ENCODE assay signal across 17 mouse cellular contexts in the genomic region with DNA sequence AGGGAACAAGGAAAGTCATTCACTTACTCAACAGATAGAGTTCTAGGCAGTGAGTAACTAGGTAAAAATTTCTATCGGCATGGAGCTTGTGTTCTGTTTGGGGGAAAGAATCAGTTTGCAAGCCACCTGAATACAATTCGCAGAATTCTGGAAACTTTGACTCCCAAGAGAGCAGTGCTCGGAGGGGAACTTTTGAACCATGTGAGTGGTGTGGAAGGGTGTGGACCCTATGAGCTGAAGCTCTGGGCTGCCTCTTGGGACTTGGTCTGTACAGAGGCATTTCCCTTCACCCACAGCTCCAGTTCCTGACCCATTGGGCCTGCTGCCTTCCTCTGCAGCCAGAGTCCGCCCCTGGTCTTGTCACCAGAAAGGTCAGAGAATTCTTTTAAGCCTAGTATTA.
DNase-seq lines count a peak whose midpoint lies in the region.
"Had no signal": no experiment of that assay in that cellular context is flagged by ENCODE, and none has a peak within 500 bp of the region (broad histone marks: within the 10 kb centered on the region; RNA-seq: fewer than 3 reads in every experiment).

No protein-coding gene starts in this region.

- H3K27ac ChIP-seq in heart, embryonic 10.5 days: no peak overlapping the region
- H3K27ac ChIP-seq: embryonic facial prominence, embryonic 15.5 days; forebrain, embryonic 13.5 days; heart, embryonic 13.5 days; hindbrain, embryonic 12.5 days; stomach, embryonic 15.5 days had no signal

- DNase-seq in heart, adult 8-10 months (ENCODE audit: low spot score): peak; percentile 45
- DNase-seq in heart, embryonic 10.5 days (ENCODE audit: low spot score): no peak
- peak; percentile 19 for DNase-seq in lung, postnatal 36 days
- DNase-seq in lung, postnatal 4 days: no peak
- DNase-seq in adipocyte (ENCODE audit: low spot score): peak; percentile 47
- peak; percentile 81 to 82 for DNase-seq in spleen, postnatal 36 days (ENCODE audit: low spot score in 2 of 2)
- no peak for DNase-seq in cerebellum, adult 11-12 months
- DNase-seq: cerebellum, adult 9-10 months; lung, adult 2 months; right cerebral cortex, postnatal 14 days; thymus, postnatal 25 days had no signal

- 87% methylated on average over 4 of the region's 4 CpGs for WGBS in heart, embryonic 10.5 days

- peaks cover 32% of the 10 kb centered on the region for H3K4me1 ChIP-seq in heart, embryonic 10.5 days
- H3K4me1 ChIP-seq: stomach, embryonic 15.5 days had no signal

- H3K36me3 ChIP-seq in heart, embryonic 10.5 days: no peaks in the 10 kb centered on the region
- H3K36me3 ChIP-seq: embryonic facial prominence, embryonic 15.5 days; heart, embryonic 13.5 days; hindbrain, embryonic 12.5 days; stomach, embryonic 15.5 days had no signal

- H3K4me3 ChIP-seq in heart, embryonic 10.5 days: no peak overlapping the region
- H3K4me3 ChIP-seq: embryonic facial prominence, embryonic 15.5 days; forebrain, embryonic 13.5 days; heart, embryonic 13.5 days; hindbrain, embryonic 12.5 days; stomach, embryonic 15.5 days had no signal

- no peaks in the 10 kb centered on the region for H3K27me3 ChIP-seq in heart, embryonic 10.5 days (ENCODE audit: insufficient read depth, poor library complexity, severe bottlenecking)
- H3K27me3 ChIP-seq: embryonic facial prominence, embryonic 15.5 days; forebrain, embryonic 13.5 days; heart, embryonic 13.5 days; hindbrain, embryonic 12.5 days; Patski; stomach, embryonic 15.5 days had no signal

- no peaks in the 10 kb centered on the region for H3K9me3 ChIP-seq in heart, embryonic 10.5 days
- H3K9me3 ChIP-seq: embryonic facial prominence, embryonic 15.5 days; forebrain, embryonic 13.5 days; heart, embryonic 13.5 days; hindbrain, embryonic 12.5 days; stomach, embryonic 15.5 days had no signal

Comparison
In these comparisons a context has a peak if more than half of its experiments do, and no peak if none do; other contexts are left out.
1. DNase-seq: peak in heart, adult 8-10 months (single experiment), lung, postnatal 36 days (single experiment), adipocyte (single experiment) and spleen, postnatal 36 days (2 of 2); none in heart, embryonic 10.5 days (single experiment), lung, postnatal 4 days (0 of 2) and cerebellum, adult 11-12 months (single experiment).